Mouse (Mus musculus): ENCODE data around the gene Hdac11. TPM values are rescaled to one million over a fixed set of nuclear protein-coding genes. Genes with fewer than 3 reads are reported as not detected.

The Hdac11 gene
- total RNA-seq, 2 experiments from 2014 or later: 15.7 to 16.7 TPM

Other genes with a start within 250 kb of the Hdac11 start
- gene Iqsec1, start 168.0 kb upstream of the Hdac11 start, total RNA-seq (2021): 100 to 1,000 TPM; 135 to 142 TPM
- gene Nup210, start 39.8 kb upstream of the Hdac11 start, total RNA-seq (2021): 1 to 10 TPM; 2.3 to 4.8 TPM
- 10 to 100 TPM; 65.7 to 83.2 TPM for gene Fbln2, start 55.8 kb downstream of the Hdac11 start, total RNA-seq (2021)

Measured in heart, postnatal 36 days (tissue).